Mouse (Mus musculus) 416B (cell line): Measurements from ENCODE around the gene Fgfr3.

Experiments
- DNase-seq: peaks from one replicate; pipeline ENCODE4 v3.0.0; 2011; ENCODE audit warnings: low read depth

Gene Fgfr3

GRCm38 (mm10) chr5:33721541-33722265 is at the start of gene Fgfr3:
Fgfr3 (plus strand) TSS chr5:33721674.
- no peak for DNase-seq

GRCm38 (mm10) chr5:33674439-33674838 is 47.0 kb upstream of the Fgfr3 start:
- DNase-seq = no peak

GRCm38 (mm10) chr5:33675964-33676363 is 45.5 kb upstream of the Fgfr3 start:
- DNase-seq = peak; percentile 65

- DNase-seq = no peak
These were observed 43.2 kb upstream of the Fgfr3 start for GRCm38 (mm10) chr5:33678244-33678643.

GRCm38 (mm10) chr5:33681044-33681443 is 40.4 kb upstream of the Fgfr3 start:
- no peak for DNase-seq

GRCm38 (mm10) chr5:33681611-33682388 is 39.7 kb upstream of the Fgfr3 start:
- peak; percentile 93 for DNase-seq

GRCm38 (mm10) chr5:33682963-33683362 is 38.5 kb upstream of the Fgfr3 start:
- peak; percentile 46 for DNase-seq

GRCm38 (mm10) chr5:33683897-33684652 is 37.4 kb upstream of the Fgfr3 start:
- DNase-seq = peak; percentile 45

GRCm38 (mm10) chr5:33684932-33685331 is 36.5 kb upstream of the Fgfr3 start:
- no peak for DNase-seq

- no peak for DNase-seq
These were observed 34.3 kb upstream of the Fgfr3 start for GRCm38 (mm10) chr5:33687142-33687541.

GRCm38 (mm10) chr5:33688278-33689220 is 32.9 kb upstream of the Fgfr3 start:
- no peak for DNase-seq

GRCm38 (mm10) chr5:33689221-33689844 is 32.1 kb upstream of the Fgfr3 start:
- no peak for DNase-seq

- DNase-seq = no peak
These were observed 31.4 kb upstream of the Fgfr3 start for GRCm38 (mm10) chr5:33689852-33690645.

- DNase-seq = no peak
These were observed 29.1 kb upstream of the Fgfr3 start for GRCm38 (mm10) chr5:33692393-33692792.

GRCm38 (mm10) chr5:33694461-33694847 is 27.0 kb upstream of the Fgfr3 start:
- no peak for DNase-seq

GRCm38 (mm10) chr5:33694848-33695717 is 26.4 kb upstream of the Fgfr3 start:
- DNase-seq = no peak

- no peak for DNase-seq
These were observed 25.8 kb upstream of the Fgfr3 start for GRCm38 (mm10) chr5:33695718-33696121.

GRCm38 (mm10) chr5:33696430-33696829 is 25.0 kb upstream of the Fgfr3 start:
- DNase-seq = no peak

- no peak for DNase-seq
These were observed 23.9 kb upstream of the Fgfr3 start for GRCm38 (mm10) chr5:33697534-33697933.
